Mouse (Mus musculus) urinary bladder, postnatal 10 days (tissue): ENCODE data around the gene Gm1043.

ENCODE experiments used
- DNase-seq: peaks from one replicate; pipeline ENCODE4 v3.0.0; 2022; ENCODE audit warnings: low spot score

Gm1043 gene

DNA sequence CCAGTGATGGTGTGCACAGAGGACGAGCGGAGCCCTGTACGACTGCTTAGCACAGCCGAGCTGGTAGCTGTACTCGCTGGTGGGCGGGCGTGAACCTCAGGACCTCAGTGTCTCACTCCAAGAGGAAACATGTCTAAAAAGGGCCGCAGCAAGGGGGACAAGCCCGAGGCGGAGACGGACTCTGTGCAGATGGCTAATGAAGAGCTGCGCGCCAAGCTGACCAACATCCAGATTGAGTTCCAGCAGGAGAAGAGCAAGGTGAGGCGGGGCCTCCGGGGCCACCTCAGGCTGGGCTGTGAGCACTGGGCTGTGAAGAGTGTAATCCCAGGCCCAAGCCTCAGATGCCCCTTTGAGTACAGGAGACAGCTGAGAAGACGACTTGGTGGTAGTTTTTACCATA lies at the start of gene Gm1043:
TSS of gene Gm1043 (plus strand) at position 130 of the 400 bp plus-strand sequence.
- no peak for DNase-seq

DNA sequence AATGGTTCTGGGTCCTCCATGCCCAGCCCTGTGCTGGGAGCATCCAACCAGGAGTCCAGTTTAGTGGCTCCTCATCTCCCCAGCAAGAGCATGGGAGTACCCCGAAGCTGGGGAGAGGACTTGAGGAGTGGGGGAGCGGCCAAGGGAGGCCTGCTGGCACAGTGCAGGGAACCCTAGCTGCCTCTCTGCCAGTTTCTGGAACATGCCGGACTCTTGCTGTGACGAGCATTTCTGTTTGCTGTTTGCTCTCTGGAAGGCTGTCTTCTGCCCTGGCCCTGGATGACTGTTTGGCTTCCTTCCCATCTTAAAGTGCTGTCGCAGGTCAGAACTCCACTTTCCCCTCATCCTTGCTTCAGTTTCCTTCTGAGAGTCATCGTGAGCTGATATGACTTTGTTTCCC lies 49.3 kb upstream of the Gm1043 start:
- no peak for DNase-seq

DNA sequence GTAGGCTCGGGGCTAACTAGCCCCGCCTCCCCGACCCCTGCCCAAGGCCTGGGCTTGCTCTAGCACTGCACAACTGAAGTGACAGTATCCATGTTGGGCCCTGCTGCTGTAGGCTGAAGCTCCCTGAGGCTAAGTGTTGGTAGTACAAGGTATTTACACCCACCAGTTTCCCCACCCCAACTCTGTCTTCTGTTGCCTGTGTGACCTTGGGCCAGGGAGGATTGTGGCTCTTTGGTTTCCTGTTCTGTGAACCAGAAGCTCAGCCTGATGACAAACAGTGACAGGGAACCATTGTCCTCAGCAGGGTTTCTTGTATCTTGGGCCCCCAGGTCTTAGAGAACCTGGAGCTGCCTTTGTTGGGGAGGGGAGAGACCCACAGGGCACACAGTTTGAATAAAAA lies 48.3 kb upstream of the Gm1043 start:
- DNase-seq, result no peak

DNA sequence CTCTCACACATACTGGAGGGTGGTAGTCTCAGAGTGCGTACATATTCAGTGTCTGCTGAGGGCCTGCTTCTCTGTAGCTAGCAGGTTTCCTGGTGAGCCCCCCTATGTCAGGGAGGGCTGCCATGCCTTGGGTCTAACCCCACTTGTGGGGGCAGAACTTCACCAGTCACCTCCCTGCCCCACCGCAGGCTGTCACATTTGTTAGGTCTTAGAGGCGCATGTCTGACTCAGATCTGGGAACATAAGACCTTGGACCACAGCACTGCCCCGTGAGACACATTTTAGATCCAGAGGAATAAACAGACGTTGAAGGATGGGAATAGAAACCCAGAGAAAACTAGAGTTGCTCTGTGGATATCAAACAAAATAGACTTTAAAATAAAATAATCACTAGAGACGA lies 45.3 kb upstream of the Gm1043 start:
- DNase-seq, result no peak

DNA sequence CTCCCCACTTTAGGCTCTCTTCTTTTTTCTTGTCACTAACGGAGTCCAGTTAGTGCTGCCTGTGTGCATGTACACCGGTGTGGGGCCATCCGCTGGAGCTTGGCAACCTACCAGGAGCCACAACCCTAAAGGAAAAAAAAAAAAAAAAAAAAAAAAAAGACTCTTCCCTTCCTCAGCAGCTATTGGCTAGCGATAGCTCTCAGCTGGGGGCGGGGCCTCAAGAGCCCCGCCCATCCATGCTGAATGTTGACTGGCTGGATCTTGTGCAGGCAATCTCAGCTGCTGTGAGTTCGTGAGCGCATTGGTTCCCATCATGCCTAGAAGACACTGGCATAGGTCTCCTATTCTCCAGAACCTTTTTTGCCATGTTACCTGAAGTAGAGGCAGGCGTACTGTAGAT lies 44.5 kb upstream of the Gm1043 start:
- no peak for DNase-seq

DNA sequence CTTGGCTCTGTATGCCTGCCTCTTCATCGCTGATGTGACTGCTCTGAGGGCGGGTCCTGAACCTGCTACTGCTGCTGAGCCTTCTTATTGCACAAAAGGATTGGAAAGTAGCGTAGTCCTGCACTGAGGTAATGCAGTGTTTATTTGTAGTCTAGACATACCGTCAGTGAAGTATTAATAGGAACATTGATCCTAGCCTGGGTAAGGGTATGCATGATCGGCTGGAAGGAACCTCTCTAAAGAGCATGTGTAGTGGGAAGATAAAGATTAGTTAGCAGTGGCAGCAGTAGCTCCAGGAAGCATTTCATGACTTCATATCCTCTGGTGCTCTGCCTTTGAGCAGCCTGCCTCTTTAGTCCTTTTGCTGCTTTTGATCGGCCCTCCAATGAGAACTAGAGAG lies 43.5 kb upstream of the Gm1043 start:
- DNase-seq, result no peak

DNA sequence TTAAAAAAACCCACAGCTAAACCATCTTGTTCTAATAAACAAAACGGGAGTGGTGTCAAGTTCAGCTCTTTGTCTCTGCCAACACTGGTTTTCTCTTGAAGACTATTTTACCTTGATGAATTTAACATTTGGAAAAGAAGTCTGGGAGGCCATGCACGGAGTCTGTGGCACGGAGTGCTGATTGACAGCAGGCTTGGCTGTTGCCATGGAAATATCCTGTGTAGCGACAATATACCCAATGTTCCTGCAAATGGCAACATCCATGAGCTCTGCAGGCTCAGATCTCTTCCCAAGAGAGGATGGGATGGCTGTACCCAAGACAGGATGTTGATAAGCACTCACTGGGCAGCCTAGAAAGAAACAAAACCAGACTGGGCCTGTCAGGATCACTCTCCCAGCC lies 42.2 kb upstream of the Gm1043 start:
- no peak for DNase-seq

DNA sequence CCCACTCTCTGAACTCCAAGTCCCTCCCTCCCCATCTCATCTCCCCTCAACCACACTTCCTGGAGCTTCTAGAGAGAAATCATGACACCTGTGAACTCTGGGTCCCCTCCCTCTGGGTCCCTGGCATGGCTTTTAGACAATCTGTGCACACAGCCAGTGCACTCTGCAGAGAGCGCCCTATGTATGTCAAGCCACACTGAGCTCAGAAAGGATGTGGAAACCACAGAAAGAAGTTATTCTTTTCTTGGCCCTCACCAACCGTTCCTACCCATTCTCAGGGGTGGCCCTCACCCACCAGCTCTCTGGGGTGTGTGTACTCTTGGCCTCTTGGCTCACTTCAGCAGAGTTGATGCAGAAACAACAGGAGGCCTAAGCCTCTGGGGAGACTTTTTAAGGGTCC lies 40.4 kb upstream of the Gm1043 start:
- DNase-seq, result no peak

DNA sequence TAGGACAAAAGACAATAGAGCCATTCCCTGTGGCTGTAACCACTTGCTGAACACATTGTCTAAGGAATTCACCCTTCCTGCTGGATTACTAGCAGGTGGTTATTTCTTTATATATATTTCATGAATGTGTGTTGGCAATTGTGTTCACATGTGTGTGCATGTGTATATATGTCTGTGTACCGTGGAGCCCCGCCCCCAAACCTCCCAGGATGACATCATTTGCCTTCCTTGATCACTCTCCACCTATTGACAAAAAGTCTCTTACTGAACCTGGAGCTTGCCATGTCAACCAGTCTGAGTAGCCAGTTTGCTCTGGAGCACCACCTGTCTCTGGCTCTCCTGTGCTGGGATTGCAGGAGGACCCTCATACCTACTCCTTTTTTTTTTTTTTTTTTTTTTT lies 39.6 kb upstream of the Gm1043 start:
- DNase-seq, result no peak

DNA sequence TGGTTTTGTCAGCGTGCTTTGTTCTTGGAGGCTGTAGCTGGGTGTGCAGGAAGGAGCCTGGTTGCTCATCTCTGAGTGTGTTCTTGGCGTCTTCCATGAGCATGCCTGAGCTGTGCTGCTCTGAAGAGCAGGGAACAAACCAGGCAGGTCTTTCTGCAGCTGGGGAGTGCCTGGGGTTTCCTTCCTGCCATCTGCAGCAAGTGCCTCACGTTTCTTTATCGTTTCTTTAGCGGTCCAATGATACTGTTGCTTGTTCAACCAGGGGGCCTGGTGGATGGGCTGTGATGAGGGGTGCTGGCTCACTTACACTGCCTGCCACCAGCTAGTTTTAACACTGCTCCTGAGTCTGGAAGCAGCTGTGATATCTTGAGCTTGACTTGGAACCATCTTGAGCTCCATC lies 38.4 kb upstream of the Gm1043 start:
- no peak for DNase-seq

DNA sequence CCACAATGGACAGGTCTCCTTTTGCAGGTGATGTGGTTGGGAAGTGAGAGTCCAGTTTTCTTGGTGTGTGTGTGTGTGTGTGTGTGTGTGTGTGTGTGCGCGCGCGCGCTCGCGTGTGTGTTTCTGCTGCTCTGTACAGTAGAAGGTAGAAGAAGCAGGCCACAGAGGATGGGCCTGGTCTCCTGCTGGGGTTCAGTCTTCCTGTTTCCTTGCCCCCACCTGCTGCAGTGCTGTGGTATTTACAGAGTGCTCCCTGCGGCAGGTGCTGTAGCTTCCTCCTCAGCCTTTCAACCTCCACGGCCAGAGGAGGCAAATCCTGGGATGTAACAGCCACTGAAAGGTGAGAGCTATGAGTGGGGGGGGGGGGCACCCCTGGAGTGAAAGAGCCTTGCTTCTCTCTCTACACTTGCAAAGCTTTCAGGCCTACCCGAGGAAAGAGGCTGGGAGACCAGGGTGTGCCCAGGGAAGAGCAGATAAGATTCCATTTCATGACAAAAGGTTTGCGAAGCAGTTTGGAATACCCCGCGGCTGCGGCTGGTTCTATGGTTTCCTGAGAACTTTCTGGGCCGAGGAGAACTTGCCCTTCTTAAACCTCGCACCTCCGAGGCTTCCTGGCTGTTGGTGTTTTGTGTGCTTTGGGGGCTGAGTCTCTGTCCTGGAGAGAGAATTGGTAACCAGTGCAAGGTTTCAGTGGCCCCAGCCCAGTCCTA lies 37.8 kb upstream of the Gm1043 start:
- DNase-seq, result no peak

DNA sequence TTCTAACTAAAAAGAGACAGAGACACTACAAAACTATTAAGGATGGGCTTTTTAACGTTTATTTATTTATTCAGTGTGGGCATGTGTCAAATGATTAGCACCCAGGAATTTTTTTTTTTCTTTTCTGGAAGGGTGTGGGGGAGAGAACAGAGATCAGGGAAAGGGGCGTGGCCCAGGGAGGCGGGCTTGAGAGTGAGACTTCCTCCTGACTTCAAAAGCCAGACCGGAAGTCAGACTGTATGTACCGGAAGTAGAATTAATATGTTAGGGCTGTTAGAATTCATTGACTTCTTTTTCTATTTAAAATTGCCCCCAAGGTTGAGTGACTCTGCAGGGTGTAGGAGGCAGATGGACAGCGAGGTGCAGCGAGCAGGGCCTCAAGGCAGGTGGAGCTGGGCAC lies 37.2 kb upstream of the Gm1043 start:
- DNase-seq, result no peak

DNA sequence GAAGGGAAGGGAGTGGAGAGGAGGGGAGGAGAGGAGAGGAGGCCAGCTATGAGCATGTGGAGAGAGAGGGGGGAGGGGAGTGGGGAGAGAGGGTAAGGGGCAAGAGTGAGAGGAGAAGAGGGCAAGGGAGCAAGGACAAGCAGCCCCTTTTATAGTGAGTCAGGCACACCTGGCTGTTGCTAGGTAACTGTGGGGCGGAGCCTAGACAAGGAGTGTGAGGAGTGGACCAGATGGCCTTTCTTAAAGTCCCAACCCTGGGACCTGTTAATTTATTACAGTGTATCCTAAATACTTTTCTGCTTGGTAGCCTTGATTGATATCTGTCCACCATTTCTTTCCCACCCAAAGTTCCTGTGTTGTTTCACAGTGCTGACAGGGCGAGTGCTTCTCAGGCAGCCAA lies 36.1 kb upstream of the Gm1043 start:
- DNase-seq, result no peak

DNA sequence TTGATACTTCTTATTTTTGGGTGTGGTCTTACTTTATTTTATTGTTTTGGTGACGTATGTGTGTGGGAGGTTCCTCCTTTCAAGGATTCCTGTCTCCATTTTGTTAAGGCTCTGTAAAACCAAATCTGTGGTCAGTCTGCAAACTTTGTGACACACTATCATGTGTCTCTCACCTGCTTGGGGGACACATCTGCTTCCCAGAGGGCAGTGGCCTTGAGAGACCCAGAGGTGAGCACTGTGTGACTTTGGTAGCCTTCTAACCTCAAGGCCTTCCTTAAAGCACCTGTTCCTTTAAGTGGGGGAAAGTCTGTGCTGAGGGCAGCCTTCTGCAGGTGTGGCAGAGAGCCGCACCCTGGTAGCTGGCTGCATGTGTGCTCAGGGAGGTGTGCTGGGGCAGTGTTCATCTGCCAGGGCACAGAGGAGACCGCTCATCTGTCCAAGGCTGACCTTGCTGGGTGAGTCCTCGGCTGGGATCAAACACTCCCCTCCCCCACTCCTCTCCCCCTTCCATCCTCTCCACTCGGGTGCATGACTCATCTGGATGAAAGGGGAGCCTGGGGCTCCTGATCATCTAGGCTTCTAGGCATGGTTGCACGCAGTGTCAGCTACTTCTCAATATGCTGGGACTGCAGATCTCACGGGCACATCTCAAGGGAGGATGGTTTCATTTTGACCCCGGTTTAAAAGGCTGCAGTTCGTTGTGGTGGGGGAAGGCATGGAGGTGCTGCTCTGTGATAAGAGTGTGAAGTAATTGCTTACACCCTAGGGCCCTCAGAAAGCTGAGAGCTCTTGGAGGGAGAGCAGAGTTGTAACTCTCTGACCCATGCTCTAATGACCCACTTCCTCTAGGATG lies 34.4 kb upstream of the Gm1043 start:
- DNase-seq, result no peak

DNA sequence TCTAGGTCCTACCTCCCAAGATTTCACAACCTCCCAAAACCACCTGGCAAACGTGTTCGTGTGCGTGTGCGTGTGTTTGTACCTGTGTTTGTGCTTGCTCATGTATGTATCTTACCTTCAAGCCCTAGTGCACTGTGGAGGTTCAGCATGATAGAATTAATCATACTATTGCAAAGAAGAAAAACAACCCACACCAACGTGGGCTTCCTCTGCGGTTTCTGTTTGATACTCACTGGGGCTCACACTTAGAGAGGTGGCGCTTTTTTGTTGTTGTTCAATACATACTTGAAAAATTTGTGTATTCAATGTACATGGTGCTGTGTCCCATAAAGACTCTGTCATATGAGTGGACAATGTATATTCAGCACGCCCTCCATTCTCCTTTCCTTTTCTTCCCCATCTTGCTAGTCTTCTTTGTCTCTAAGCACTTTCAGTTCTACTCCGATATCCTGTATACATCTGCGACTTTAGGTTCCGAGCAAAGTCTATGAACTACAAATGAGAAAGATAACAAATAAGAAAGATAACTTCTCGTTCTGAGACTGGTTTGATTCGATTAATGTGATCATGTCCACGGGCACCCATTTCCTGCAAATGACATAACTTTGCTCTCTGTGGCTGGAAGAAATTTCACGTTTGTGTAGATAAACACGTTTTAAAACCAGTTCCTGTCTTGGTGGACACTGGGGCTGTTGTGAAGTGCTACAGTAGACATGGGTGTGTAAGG lies 33.6 kb upstream of the Gm1043 start:
- DNase-seq, result no peak

DNA sequence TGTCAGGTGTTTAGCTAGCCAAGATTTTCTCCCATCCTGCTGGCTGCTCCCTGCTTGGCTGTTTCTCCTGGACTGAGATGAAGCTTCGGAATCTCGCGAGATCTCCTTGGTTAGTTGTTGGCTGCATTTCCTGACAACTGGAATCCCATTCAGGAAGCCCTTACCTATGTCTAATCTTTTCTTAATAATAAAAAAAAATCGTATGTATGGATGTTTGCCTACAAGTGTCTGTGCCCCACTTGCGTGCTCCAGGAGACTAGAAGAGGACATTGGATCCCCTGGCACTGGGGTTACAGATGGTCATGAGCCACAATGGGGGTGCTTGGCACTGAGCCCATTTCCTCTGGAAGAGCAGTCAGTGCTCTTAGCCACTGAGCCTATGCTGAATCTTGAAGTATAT lies 32.3 kb upstream of the Gm1043 start:
- no peak for DNase-seq

DNA sequence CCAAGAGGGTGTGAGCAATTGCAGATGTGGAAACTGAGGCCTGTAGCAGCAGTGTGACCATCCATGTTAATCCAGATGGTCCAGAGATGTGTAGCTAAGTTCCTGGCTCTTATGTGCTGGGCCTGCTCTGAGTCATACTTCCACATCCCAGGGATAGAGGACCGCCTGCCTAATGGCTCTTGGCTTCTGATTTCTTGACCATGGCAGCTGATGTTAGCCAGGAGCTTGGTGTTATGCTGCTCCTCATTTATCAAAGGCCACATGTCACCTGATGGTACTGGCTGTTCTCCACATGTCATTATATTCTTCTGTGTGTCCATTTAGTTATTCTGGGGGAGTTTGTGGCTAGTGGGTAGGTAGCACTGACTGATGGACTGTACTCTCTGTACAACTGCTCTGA lies 29.4 kb upstream of the Gm1043 start:
- no peak for DNase-seq

DNA sequence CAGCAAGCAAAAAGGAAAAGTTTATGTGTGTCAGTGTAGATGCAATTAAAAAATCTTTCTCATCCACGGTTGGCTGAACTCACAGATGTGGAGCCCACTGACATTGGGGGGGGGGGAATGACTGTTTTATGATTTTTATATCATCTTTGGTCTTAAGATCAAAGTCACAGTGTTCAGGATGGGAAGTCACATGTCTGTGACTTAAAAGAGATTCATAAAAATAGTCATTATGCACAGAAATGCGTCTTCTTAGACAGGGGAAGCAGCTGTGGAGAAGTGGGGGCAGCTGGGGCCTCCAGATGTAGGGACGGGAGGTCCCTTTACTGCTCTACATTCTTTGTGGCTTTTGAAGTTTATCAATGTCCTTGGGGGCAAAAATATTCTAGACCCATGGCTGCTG lies 28.7 kb upstream of the Gm1043 start:
- DNase-seq, result no peak

DNA sequence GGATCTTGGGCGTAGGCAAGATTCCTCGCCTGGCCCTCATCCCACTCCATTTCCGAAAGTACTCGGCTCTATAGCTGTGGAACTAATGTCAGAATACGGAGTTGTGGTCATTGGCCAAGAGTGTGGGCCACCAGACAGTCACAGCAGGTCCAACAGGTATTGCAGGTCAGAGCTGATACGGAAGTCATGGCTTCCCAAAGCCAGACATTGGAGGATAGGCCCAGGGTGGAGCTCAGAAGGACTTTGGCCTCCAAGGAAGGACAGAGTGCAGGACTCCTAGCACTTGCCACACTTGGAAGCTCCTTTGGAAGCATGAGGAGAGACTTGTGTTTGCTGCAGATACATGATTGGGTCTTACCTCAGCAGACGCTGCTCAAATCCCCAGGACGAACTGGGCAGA lies 23.6 kb upstream of the Gm1043 start:
- no peak for DNase-seq

DNA sequence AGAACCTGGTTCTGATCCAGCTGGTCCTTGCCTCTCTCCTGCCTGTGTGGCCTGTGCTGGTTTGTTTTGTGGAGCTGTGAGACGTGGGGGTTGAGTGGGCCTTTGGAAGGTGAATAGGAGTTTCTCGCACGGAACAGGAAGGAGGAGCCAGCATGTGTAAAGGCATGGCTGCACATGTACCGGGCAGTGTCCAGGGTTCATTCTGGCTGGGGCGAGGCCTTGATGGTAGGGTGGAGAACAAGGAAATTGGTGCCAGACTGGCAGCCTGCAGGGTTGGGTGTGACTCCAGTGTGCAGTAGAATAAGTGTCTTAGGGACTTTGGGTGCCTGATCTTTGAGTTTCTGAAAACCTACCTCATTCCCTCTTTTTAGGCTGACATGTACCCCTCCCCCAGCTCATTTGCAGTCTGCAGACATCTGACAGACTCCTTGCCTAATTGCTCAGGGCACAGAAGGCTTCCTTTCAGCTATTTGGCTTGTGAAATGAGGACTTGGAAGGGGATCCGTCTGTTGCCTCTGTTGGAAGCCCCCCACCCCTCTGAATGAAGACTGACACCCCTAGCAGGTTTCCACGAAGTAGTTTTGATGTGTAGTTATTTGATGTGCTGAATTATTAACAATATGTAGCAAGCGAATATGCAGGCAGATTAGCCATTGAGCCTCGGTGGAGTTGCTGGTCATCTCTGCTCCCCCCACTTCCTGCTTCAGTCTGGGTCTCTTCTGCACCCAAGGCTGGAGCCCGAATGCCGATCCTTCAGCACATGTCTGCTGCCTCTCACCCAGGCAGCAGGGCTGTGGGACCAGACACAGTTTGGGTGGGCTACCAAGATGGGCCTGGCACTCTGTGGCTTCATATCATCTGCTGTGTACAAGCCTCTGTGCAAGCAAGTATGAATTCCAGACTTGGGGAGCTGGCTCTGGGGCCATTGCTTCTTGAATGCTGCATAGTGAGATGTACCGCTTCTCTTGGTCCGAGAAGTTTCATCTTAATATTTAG lies 20.4 kb upstream of the Gm1043 start:
- no peak for DNase-seq

DNA sequence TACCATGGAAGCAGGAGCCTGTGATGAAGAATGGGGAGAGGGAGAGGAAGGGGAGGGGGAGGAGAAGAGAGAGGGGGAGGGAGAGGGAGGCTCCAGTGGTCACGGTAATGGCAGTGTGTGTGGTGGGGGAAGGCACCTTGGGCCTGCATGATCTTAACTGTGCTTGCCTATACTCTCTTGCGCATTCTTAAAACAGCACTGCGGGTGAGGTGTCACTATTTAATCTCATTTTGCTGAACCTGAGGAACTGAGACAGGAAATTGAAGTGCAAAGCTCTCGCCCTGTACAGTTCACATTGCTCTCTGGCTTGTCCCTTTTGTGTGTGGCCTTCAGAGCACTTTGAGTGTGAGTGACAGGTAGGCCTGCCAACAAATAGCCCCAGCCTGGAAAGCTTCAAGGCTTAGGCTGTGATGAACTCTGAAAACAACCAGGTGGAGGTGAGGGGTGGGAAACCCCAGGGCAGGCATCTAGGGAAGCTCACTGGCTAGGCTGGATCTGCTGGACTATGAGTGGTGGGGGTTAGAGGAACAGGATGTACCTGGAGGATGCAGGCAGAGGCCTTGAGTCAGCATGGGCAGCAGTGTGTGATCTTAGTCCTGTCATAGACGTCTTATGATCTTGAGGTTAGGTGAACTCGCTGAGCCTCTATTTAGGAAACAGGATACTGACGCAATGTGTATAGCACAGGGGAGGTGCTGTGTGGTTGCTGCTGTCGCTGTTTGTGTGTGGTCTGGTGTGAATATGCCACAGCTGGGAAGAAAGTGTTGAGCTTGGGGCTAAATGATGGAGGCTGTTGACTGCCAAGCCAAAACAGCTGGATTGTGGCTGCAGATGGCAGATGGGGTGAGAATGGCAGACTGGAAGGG lies 18.2 kb upstream of the Gm1043 start:
- no peak for DNase-seq
